Mouse (Mus musculus) C2C12 (cell line): Measurements from ENCODE around the gene Mroh2a.

Source experiments
- CTCF ChIP-seq: IDR thresholded peaks from one replicate; pipeline ENCODE4 v1.5.1; 2011; ENCODE audit not compliant: control insufficient read depth, insufficient read depth, insufficient read length
- MYOD1 ChIP-seq: IDR thresholded peaks from one replicate; pipeline ENCODE4 v1.6.1; 2011; ENCODE audit warnings: low read depth; ENCODE audit not compliant: control insufficient read depth, insufficient read length
- USF1 ChIP-seq: IDR thresholded peaks from one replicate; pipeline ENCODE4 v1.6.1; 2011; ENCODE audit warnings: low read depth, mild to moderate bottlenecking, control low read depth, moderate library complexity

- TF ChIP-seq CTCF (no peak), USF1 (no peak), MYOD1 (no peak)
Measured at GRCm38 (mm10) chr1:88186325-88186935, 40.4 kb upstream of the Mroh2a start.
